Mouse (Mus musculus) CH12.LX (cell line): ENCODE data around the gene Rhbdf2.

Experiments used
- CHD2 ChIP-seq: IDR thresholded peaks from 2 replicates; pipeline ENCODE4 v1.6.1; 2011; ENCODE audit warnings: low read length, improper control_type of control experiment
- CTCF ChIP-seq, 2 experiments: IDR thresholded peaks in 1 of 2; conservative IDR thresholded peaks in 1 of 2; 2 replicates each; pipeline ENCODE4 v1.5.1; 2011 to 2012; ENCODE audit warnings: low read depth in 2 of 2, low read length in 2 of 2, improper control_type of control experiment in 1 of 2, inconsistent platforms in 1 of 2, mild to moderate bottlenecking in 1 of 2, moderate library complexity in 1 of 2
- ETS1 ChIP-seq: conservative IDR thresholded peaks from 2 replicates; pipeline ENCODE4 v1.6.1; 2012; ENCODE audit warnings: low read depth, mild to moderate bottlenecking, inconsistent platforms, low read length, improper control_type of control experiment, moderate library complexity
- HCFC1 ChIP-seq: IDR thresholded peaks from 2 replicates; pipeline ENCODE4 v1.6.1; 2012; ENCODE audit warnings: low read depth, mild to moderate bottlenecking, inconsistent platforms, low read length, improper control_type of control experiment
- IRF4 ChIP-seq: IDR thresholded peaks from 2 replicates; pipeline ENCODE4 v1.6.1; 2014; ENCODE audit warnings: low read depth, mild to moderate bottlenecking, inconsistent platforms, low read length, improper control_type of control experiment
- KAT2A ChIP-seq: IDR thresholded peaks from 2 replicates; pipeline ENCODE4 v1.6.1; 2012; ENCODE audit warnings: low read length, improper control_type of control experiment, inconsistent platforms; ENCODE audit not compliant: insufficient replicate concordance
- MAFK ChIP-seq: IDR thresholded peaks from 2 replicates; pipeline ENCODE4 v1.6.1; 2011; ENCODE audit warnings: low read length, improper control_type of control experiment; ENCODE audit not compliant: insufficient replicate concordance
- POLR2A ChIP-seq: IDR thresholded peaks from 2 replicates; pipeline ENCODE4 v1.6.1; 2011; ENCODE audit warnings: low read depth, mild to moderate bottlenecking, improper control_type of control experiment, low read length
- POLR2AphosphoS2 ChIP-seq: IDR thresholded peaks from 2 replicates; pipeline ENCODE4 v1.6.1; 2011; ENCODE audit warnings: low read depth, low read length, improper control_type of control experiment
- TBP ChIP-seq: conservative IDR thresholded peaks from 2 replicates; pipeline ENCODE4 v1.6.1; 2011; ENCODE audit warnings: low read depth, low read length, improper control_type of control experiment
- TCF12 ChIP-seq: IDR thresholded peaks from 2 replicates; pipeline ENCODE4 v1.6.1; 2014; ENCODE audit warnings: low read depth, mild to moderate bottlenecking, inconsistent platforms, low read length, improper control_type of control experiment
- UBTF ChIP-seq: IDR thresholded peaks from 2 replicates; pipeline ENCODE4 v1.6.1; 2012; ENCODE audit warnings: low read depth, mild to moderate bottlenecking, inconsistent platforms, low read length, improper control_type of control experiment, moderate library complexity
- ZC3H11A ChIP-seq: IDR thresholded peaks from 2 replicates; pipeline ENCODE4 v1.6.1; 2012; ENCODE audit warnings: low read depth, mild to moderate bottlenecking, inconsistent platforms, low read length, improper control_type of control experiment
- ZNF384 ChIP-seq: IDR thresholded peaks from 2 replicates; pipeline ENCODE4 v1.6.1; 2012; ENCODE audit warnings: low read depth, low read length, improper control_type of control experiment, inconsistent platforms

- no peak for TF ChIP-seq CTCF (conservative IDR thresholded peaks at IDR 0.05 in 1 of 2, IDR thresholded peaks at IDR 0.05 in 1 of 2; ENCODE audit: low read depth in 2 of 2, low read length in 2 of 2)
- TF ChIP-seq UBTF, result no peak
- no peak for TF ChIP-seq ZNF384
- no peak for TF ChIP-seq TCF12
- TF ChIP-seq POLR2A, result no peak
- TF ChIP-seq HCFC1, result no peak
- TF ChIP-seq ETS1, result no peak
- no peak for TF ChIP-seq CHD2
- no peak for TF ChIP-seq MAFK
- no peak for TF ChIP-seq IRF4
- no peak for TF ChIP-seq KAT2A
- no peak for TF ChIP-seq POLR2AphosphoS2
- TF ChIP-seq ZC3H11A, result no peak
- TF ChIP-seq TBP, result no peak
Measured at GRCm38 (mm10) chr11:116659027-116659621, 32.3 kb upstream of the Rhbdf2 start.
